Mouse (Mus musculus): ENCODE data around the gene Cript. TPM values are rescaled to one million over a fixed set of nuclear protein-coding genes. Genes with fewer than 3 reads are reported as not detected.

Gene Cript
- 129 and 138 TPM in 2 replicates for polyA plus RNA-seq (2015; fragmentation: Nextera tagmentation; extraction: Ambion mirVana)

GRCm38 (mm10) chr17:87025269-87025949, at the start of gene Cript, which contains the start of gene Pigf:
Gene Cript (plus strand): TSS chr17:87025550.
Gene Pigf (minus strand): TSS chr17:87025406.
- WGBS: under 1% methylated on average over 43 of the region's 43 CpGs
- Histone ChIP-seq H3K9me3 (no peaks in the 10 kb centered on the region), H3K4me3 (replicated peaks) (peak within 1 kb of the TSS; percentile 75), H3K36me3 (peaks cover 5% of the 10 kb centered on the region), H3K27ac (peak within 1 kb of the TSS; percentile 48), H3K4me1 (replicated peaks) (no peaks in the 10 kb centered on the region), H3K4me2 (replicated peaks) (peak within 1 kb of the TSS; percentile 93), H3K9ac (peak within 1 kb of the TSS; percentile 69), H3K27me3 (replicated peaks) (no peaks in the 10 kb centered on the region)
- peak; percentile 99 for ATAC-seq

DNA sequence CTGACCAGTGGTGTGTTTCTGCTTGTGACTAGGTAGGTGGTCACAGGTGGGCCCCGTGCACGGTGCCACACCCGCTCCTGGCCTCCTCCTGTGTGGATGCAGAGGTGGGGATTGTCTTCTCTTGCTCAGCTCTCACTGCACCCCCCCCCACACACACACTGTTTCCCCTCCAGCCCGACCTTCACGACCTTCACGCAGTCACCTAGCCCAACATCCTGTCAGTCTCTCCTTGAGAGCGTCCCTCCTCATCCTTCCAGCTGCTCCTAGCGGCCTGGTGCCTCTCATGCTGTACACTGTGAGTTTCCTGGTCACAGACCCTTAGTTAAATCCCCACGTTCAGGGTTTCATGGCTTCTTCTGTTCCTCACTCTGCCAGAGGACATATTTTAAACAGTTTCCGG, 49.0 kb upstream of the Cript start:
- Histone ChIP-seq H3K27me3 (replicated peaks) (no peaks in the 10 kb centered on the region), H3K27ac (no peak overlapping the region), H3K4me3 (replicated peaks) (no peak overlapping the region), H3K36me3 (peaks cover 5% of the 10 kb centered on the region; the same call in 1 of the 2 replicates), H3K4me1 (replicated peaks) (no peaks in the 10 kb centered on the region), H3K9ac (no peak overlapping the region), H3K4me2 (replicated peaks) (no peak overlapping the region), H3K9me3 (no peaks in the 10 kb centered on the region)
- WGBS: 68% methylated on average over 10 of the region's 10 CpGs
- ATAC-seq: no peak

DNA sequence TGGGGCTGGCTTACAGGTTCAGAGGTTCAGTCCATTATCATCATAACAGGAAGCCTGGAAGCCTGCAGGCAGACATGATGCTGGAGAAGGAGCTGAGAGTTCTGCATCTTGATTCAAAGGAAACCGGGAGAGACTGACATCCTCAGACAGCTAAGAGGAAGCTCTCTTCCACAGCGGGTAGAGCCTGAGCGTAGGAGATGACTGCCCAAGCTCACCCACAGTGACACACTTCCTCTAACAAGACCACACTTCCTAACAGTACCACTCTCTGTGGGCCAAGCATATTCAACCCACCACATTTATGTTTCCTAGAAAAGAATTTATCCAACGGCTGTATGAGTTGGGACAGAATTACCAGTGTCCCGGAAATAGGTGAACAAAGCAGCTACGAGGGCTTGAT, 46.9 kb upstream of the Cript start:
- no peak overlapping the region for H3K4me3 ChIP-seq (replicated peaks)
- no peaks in the 10 kb centered on the region; the same call in 1 of the 2 replicates for H3K4me1 ChIP-seq (replicated peaks)
- no peaks in the 10 kb centered on the region for H3K9me3 ChIP-seq
- H3K27me3 ChIP-seq (replicated peaks): no peaks in the 10 kb centered on the region
- H3K4me2 ChIP-seq (replicated peaks): no peak overlapping the region
- ATAC-seq: no peak
- peaks cover 5% of the 10 kb centered on the region; the same call in 1 of the 2 replicates for H3K36me3 ChIP-seq
- WGBS: 84% methylated on average over 6 of the region's 6 CpGs
- no peak overlapping the region for H3K9ac ChIP-seq
- H3K27ac ChIP-seq: no peak overlapping the region

GRCm38 (mm10) chr17:86981205-86981604, 44.1 kb upstream of the Cript start:
- WGBS: 91% methylated on average over 1 of the region's 1 CpGs
- Histone ChIP-seq H3K4me3 (replicated peaks) (no peak overlapping the region), H3K36me3 (peaks cover 5% of the 10 kb centered on the region; the same call in 1 of the 2 replicates), H3K27ac (no peak overlapping the region), H3K27me3 (replicated peaks) (no peaks in the 10 kb centered on the region), H3K4me1 (replicated peaks) (no peaks in the 10 kb centered on the region; the same call in 1 of the 2 replicates), H3K9ac (no peak overlapping the region), H3K9me3 (no peaks in the 10 kb centered on the region), H3K4me2 (replicated peaks) (no peak overlapping the region)
- ATAC-seq: no peak

GRCm38 (mm10) chr17:86981701-86982100, 43.6 kb upstream of the Cript start:
- Histone ChIP-seq H3K36me3 (peaks cover 5% of the 10 kb centered on the region; the same call in 1 of the 2 replicates), H3K27ac (no peak overlapping the region), H3K4me3 (replicated peaks) (no peak overlapping the region), H3K4me1 (replicated peaks) (no peaks in the 10 kb centered on the region; the same call in 1 of the 2 replicates), H3K27me3 (replicated peaks) (no peaks in the 10 kb centered on the region), H3K4me2 (replicated peaks) (no peak overlapping the region), H3K9me3 (no peaks in the 10 kb centered on the region), H3K9ac (no peak overlapping the region)
- WGBS: 95% methylated on average over 2 of the region's 2 CpGs
- ATAC-seq: no peak

- Histone ChIP-seq H3K4me3 (replicated peaks) (no peak overlapping the region), H3K4me2 (replicated peaks) (no peak overlapping the region), H3K27ac (no peak overlapping the region), H3K36me3 (peaks cover 5% of the 10 kb centered on the region; the same call in 1 of the 2 replicates), H3K4me1 (replicated peaks) (no peaks in the 10 kb centered on the region; the same call in 1 of the 2 replicates), H3K27me3 (replicated peaks) (no peaks in the 10 kb centered on the region), H3K9me3 (no peaks in the 10 kb centered on the region), H3K9ac (no peak overlapping the region)
- 51% methylated on average over 9 of the region's 9 CpGs for WGBS
- ATAC-seq: peak; percentile 86
Measured at GRCm38 (mm10) chr17:86982497-86982896, 42.9 kb upstream of the Cript start.

- no peaks in the 10 kb centered on the region for H3K9me3 ChIP-seq
- 59% methylated on average over 17 of the region's 17 CpGs for WGBS
- no peaks in the 10 kb centered on the region for H3K36me3 ChIP-seq
- no peak overlapping the region for H3K27ac ChIP-seq
- H3K4me3 ChIP-seq (replicated peaks): no peak overlapping the region
- H3K27me3 ChIP-seq (replicated peaks): no peaks in the 10 kb centered on the region
- H3K4me1 ChIP-seq (replicated peaks): no peaks in the 10 kb centered on the region; the same call in 1 of the 2 replicates
- no peak for ATAC-seq
- no peak overlapping the region for H3K9ac ChIP-seq
- no peak overlapping the region for H3K4me2 ChIP-seq (replicated peaks)
Measured at GRCm38 (mm10) chr17:86986449-86987138, 38.8 kb upstream of the Cript start.

- ATAC-seq: 0 out of 2 replicates have a peak, but pooled peaks have one; percentile 43
- no peak overlapping the region for H3K4me2 ChIP-seq (replicated peaks)
- no peaks in the 10 kb centered on the region for H3K4me1 ChIP-seq (replicated peaks)
- 92% methylated on average over 5 of the region's 5 CpGs for whole genome bisulfite sequencing
- H3K9ac ChIP-seq: no peak overlapping the region
- no peaks in the 10 kb centered on the region for H3K27me3 ChIP-seq (replicated peaks)
- H3K27ac ChIP-seq: no peak overlapping the region
- H3K36me3 ChIP-seq: no peaks in the 10 kb centered on the region
- no peaks in the 10 kb centered on the region for H3K9me3 ChIP-seq
- no peak overlapping the region for H3K4me3 ChIP-seq (replicated peaks)
Measured at GRCm38 (mm10) chr17:86988161-86988560, 37.2 kb upstream of the Cript start.

- no peaks in the 10 kb centered on the region for H3K4me1 ChIP-seq (replicated peaks)
- no peak for ATAC-seq
Measured at GRCm38 (mm10) chr17:86988601-86989184, 36.7 kb upstream of the Cript start.

GRCm38 (mm10) chr17:86991306-86991705, 34.0 kb upstream of the Cript start:
- 86% methylated on average over 8 of the region's 8 CpGs for WGBS
- Histone ChIP-seq H3K9me3 (no peaks in the 10 kb centered on the region), H3K4me2 (replicated peaks) (no peak overlapping the region), H3K4me3 (replicated peaks) (no peak overlapping the region), H3K9ac (no peak overlapping the region), H3K27me3 (replicated peaks) (no peaks in the 10 kb centered on the region), H3K4me1 (replicated peaks) (no peaks in the 10 kb centered on the region), H3K36me3 (no peaks in the 10 kb centered on the region), H3K27ac (no peak overlapping the region)
- no peak for ATAC-seq

More at GRCm38 (mm10) chr17:86988601-86989184, 36.7 kb upstream of the Cript start:
- H3K9me3 ChIP-seq: no peaks in the 10 kb centered on the region
- H3K9ac ChIP-seq: no peak overlapping the region
- H3K4me3 ChIP-seq (replicated peaks): no peak overlapping the region
- H3K36me3 ChIP-seq: no peaks in the 10 kb centered on the region
- H3K4me2 ChIP-seq (replicated peaks): no peak overlapping the region
- WGBS: 72% methylated on average over 6 of the region's 6 CpGs
- no peak overlapping the region for H3K27ac ChIP-seq
- no peaks in the 10 kb centered on the region for H3K27me3 ChIP-seq (replicated peaks)

GRCm38 (mm10) chr17:86997323-86997722, 28.0 kb upstream of the Cript start:
- ATAC-seq: peak; percentile 67
- H3K4me1 ChIP-seq (replicated peaks): no peaks in the 10 kb centered on the region
- no peaks in the 10 kb centered on the region for H3K36me3 ChIP-seq
- no peaks in the 10 kb centered on the region for H3K9me3 ChIP-seq
- H3K4me3 ChIP-seq (replicated peaks): no peak overlapping the region
- H3K27ac ChIP-seq: no peak overlapping the region
- H3K27me3 ChIP-seq (replicated peaks): no peaks in the 10 kb centered on the region
- H3K9ac ChIP-seq: no peak overlapping the region
- H3K4me2 ChIP-seq (replicated peaks): no peak overlapping the region
- 77% methylated on average over 6 of the region's 6 CpGs for WGBS

DNA sequence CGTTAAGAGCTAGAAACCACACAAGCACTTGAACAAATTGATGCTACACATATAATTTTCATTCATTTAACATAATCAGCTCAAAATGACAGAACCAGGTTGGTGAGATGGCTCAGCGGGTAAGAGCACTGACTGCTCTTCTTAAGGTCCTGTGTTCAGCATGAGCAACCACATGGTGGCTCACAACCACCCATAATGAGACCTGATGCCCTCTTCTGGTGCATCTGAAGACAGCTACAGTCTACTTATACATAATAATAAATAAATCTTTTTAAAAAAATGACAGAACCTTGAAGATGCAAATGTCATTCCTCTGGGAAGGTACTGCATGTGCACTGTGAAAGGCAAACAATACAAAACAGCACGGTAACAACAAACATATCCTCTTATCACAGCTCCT, 16.4 kb upstream of the Cript start:
- Histone ChIP-seq H3K4me3 (replicated peaks) (no peak overlapping the region), H3K27me3 (replicated peaks) (no peaks in the 10 kb centered on the region), H3K36me3 (0 out of 2 replicates have a peak, but pooled peaks cover 7% of the 10 kb centered on the region), H3K27ac (no peak overlapping the region), H3K4me2 (replicated peaks) (no peak overlapping the region), H3K9ac (no peak overlapping the region), H3K4me1 (replicated peaks) (no peaks in the 10 kb centered on the region), H3K9me3 (no peaks in the 10 kb centered on the region)
- 85% methylated on average over 3 of the region's 3 CpGs for WGBS
- ATAC-seq: no peak
